Mouse (Mus musculus): ENCODE measurements around the gene Scn4a.

- TF ChIP-seq CTCF (IDR thresholded peaks at IDR 0.05; ENCODE audit: insufficient read depth, low read depth, low read length) (no peak), POLR2A (IDR thresholded peaks at IDR 0.05; ENCODE audit: insufficient read depth, low read depth, low read length) (no peak)
Observed at GRCm38 (mm10) chr11:106374559-106374958, 21.5 kb upstream of the Scn4a start.

Data from olfactory bulb, adult 2 months (tissue).